Mouse (Mus musculus): ENCODE measurements around the gene 4921504E06Rik. TPM values are rescaled to one million over a fixed set of nuclear protein-coding genes. Genes with fewer than 3 reads are reported as not detected.

4921504E06Rik gene
- total and polyA plus RNA-seq, 3 experiments, result not detected

- Histone ChIP-seq H3K4me1 (ENCODE audit: insufficient read depth, low read depth, low read length) (no peaks in the 10 kb centered on the region; the same call in 1 of the 2 replicates), H3K4me3 (ENCODE audit: low read depth, low read length) (no peak overlapping the region), H3K27me3 (ENCODE audit: insufficient read depth, low read length) (no peaks in the 10 kb centered on the region), H3K36me3 (replicated peaks) (no peaks in the 10 kb centered on the region), H3K9me3 (replicated peaks) (no peaks in the 10 kb centered on the region)
- ATAC-seq (ENCODE audit: extremely low read depth, insufficient number of reproducible peaks, low FRiP score, poor library complexity, severe bottlenecking) (no peak), DNase-seq (ENCODE audit: low spot score) (no peak)
- TF ChIP-seq GATA1 (IDR thresholded peaks at IDR 0.05; ENCODE audit: borderline replicate concordance, low read length) (no peak), GATA2 (IDR thresholded peaks at IDR 0.05; ENCODE audit: borderline replicate concordance, low read depth, low read length) (no peak), POLR2AphosphoS5 (IDR thresholded peaks at IDR 0.05; ENCODE audit: insufficient replicate concordance, low read depth, low read length) (no peak), TAL1 (conservative IDR thresholded peaks at IDR 0.05; ENCODE audit: low read depth, low read length) (no peak), CTCF (IDR thresholded peaks at IDR 0.05; ENCODE audit: low read depth, low read length) (no peak)
Measured at GRCm38 (mm10) chr2:19551396-19551795, 2.3 kb downstream of the 4921504E06Rik start.

GRCm38 (mm10) chr2:19540906-19541305, 12.8 kb downstream of the 4921504E06Rik start:
- Histone ChIP-seq H3K36me3 (replicated peaks) (no peaks in the 10 kb centered on the region), H3K4me1 (ENCODE audit: insufficient read depth, low read depth, low read length) (no peaks in the 10 kb centered on the region), H3K4me3 (ENCODE audit: low read depth, low read length) (no peak overlapping the region), H3K9me3 (replicated peaks) (no peaks in the 10 kb centered on the region), H3K27me3 (ENCODE audit: insufficient read depth, low read length) (no peaks in the 10 kb centered on the region)
- no peak for TF ChIP-seq TAL1 (conservative IDR thresholded peaks at IDR 0.05; ENCODE audit: low read depth, low read length)
- no peak for TF ChIP-seq CTCF (IDR thresholded peaks at IDR 0.05; ENCODE audit: low read depth, low read length)
- TF ChIP-seq GATA1 (IDR thresholded peaks at IDR 0.05; ENCODE audit: borderline replicate concordance, low read length), result no peak
- TF ChIP-seq POLR2AphosphoS5 (IDR thresholded peaks at IDR 0.05; ENCODE audit: insufficient replicate concordance, low read depth, low read length), result no peak
- no peak for TF ChIP-seq GATA2 (IDR thresholded peaks at IDR 0.05; ENCODE audit: borderline replicate concordance, low read depth, low read length)
- DNase-seq (ENCODE audit: low spot score) (no peak), ATAC-seq (ENCODE audit: extremely low read depth, insufficient number of reproducible peaks, low FRiP score, poor library complexity, severe bottlenecking) (no peak)

- DNase-seq (ENCODE audit: low spot score) (no peak), ATAC-seq (ENCODE audit: extremely low read depth, insufficient number of reproducible peaks, low FRiP score, poor library complexity, severe bottlenecking) (no peak)
- Histone ChIP-seq H3K27me3 (ENCODE audit: insufficient read depth, low read length) (peaks cover 9% of the 10 kb centered on the region; the same call in 1 of the 2 replicates), H3K36me3 (replicated peaks) (no peaks in the 10 kb centered on the region), H3K4me3 (ENCODE audit: low read depth, low read length) (no peak overlapping the region), H3K4me1 (ENCODE audit: insufficient read depth, low read depth, low read length) (no peaks in the 10 kb centered on the region), H3K9me3 (replicated peaks) (no peaks in the 10 kb centered on the region)
- TF ChIP-seq CTCF (IDR thresholded peaks at IDR 0.05; ENCODE audit: low read depth, low read length) (no peak), POLR2AphosphoS5 (IDR thresholded peaks at IDR 0.05; ENCODE audit: insufficient replicate concordance, low read depth, low read length) (no peak), TAL1 (conservative IDR thresholded peaks at IDR 0.05; ENCODE audit: low read depth, low read length) (no peak), GATA1 (IDR thresholded peaks at IDR 0.05; ENCODE audit: borderline replicate concordance, low read length) (no peak), GATA2 (IDR thresholded peaks at IDR 0.05; ENCODE audit: borderline replicate concordance, low read depth, low read length) (no peak)
Measured at GRCm38 (mm10) chr2:19529428-19529827, 24.3 kb downstream of the 4921504E06Rik start.

- ATAC-seq (ENCODE audit: extremely low read depth, insufficient number of reproducible peaks, low FRiP score, poor library complexity, severe bottlenecking), result no peak
- TF ChIP-seq CTCF (IDR thresholded peaks at IDR 0.05; ENCODE audit: low read depth, low read length) (peak; percentile 37), GATA2 (IDR thresholded peaks at IDR 0.05; ENCODE audit: borderline replicate concordance, low read depth, low read length) (no peak)
Measured at GRCm38 (mm10) chr2:19528797-19529196, 24.9 kb downstream of the 4921504E06Rik start.

GRCm38 (mm10) chr2:19524071-19524470, 29.6 kb downstream of the 4921504E06Rik start:
- H3K4me1 ChIP-seq (ENCODE audit: insufficient read depth, low read depth, low read length), result no peaks in the 10 kb centered on the region
- no peak overlapping the region for H3K4me3 ChIP-seq (ENCODE audit: low read depth, low read length)
- ATAC-seq (ENCODE audit: extremely low read depth, insufficient number of reproducible peaks, low FRiP score, poor library complexity, severe bottlenecking) (no peak), DNase-seq (ENCODE audit: low spot score) (no peak)
- TF ChIP-seq POLR2AphosphoS5 (IDR thresholded peaks at IDR 0.05; ENCODE audit: insufficient replicate concordance, low read depth, low read length) (no peak), CTCF (IDR thresholded peaks at IDR 0.05; ENCODE audit: low read depth, low read length) (no peak), GATA1 (IDR thresholded peaks at IDR 0.05; ENCODE audit: borderline replicate concordance, low read length) (no peak), TAL1 (conservative IDR thresholded peaks at IDR 0.05; ENCODE audit: low read depth, low read length) (no peak), GATA2 (IDR thresholded peaks at IDR 0.05; ENCODE audit: borderline replicate concordance, low read depth, low read length) (no peak)
- H3K36me3 ChIP-seq (replicated peaks), result no peaks in the 10 kb centered on the region
- H3K27me3 ChIP-seq (ENCODE audit: insufficient read depth, low read length), result peaks cover 15% of the 10 kb centered on the region; the same call in 1 of the 2 replicates
- H3K9me3 ChIP-seq (replicated peaks), result no peaks in the 10 kb centered on the region

More at GRCm38 (mm10) chr2:19528797-19529196, 24.9 kb downstream of the 4921504E06Rik start:
- Histone ChIP-seq H3K4me3 (ENCODE audit: low read depth, low read length) (no peak overlapping the region), H3K36me3 (replicated peaks) (no peaks in the 10 kb centered on the region), H3K27me3 (ENCODE audit: insufficient read depth, low read length) (peaks cover 9% of the 10 kb centered on the region; the same call in 1 of the 2 replicates), H3K4me1 (ENCODE audit: insufficient read depth, low read depth, low read length) (no peaks in the 10 kb centered on the region), H3K9me3 (replicated peaks) (no peaks in the 10 kb centered on the region)
- DNase-seq (ENCODE audit: low spot score), result no peak

- Histone ChIP-seq H3K36me3 (replicated peaks) (no peaks in the 10 kb centered on the region), H3K4me3 (ENCODE audit: low read depth, low read length) (no peak overlapping the region), H3K9me3 (replicated peaks) (no peaks in the 10 kb centered on the region), H3K4me1 (ENCODE audit: insufficient read depth, low read depth, low read length) (no peaks in the 10 kb centered on the region), H3K27me3 (ENCODE audit: insufficient read depth, low read length) (peaks cover 10% of the 10 kb centered on the region; the same call in 1 of the 2 replicates)
- DNase-seq (ENCODE audit: low spot score) (no peak), ATAC-seq (ENCODE audit: extremely low read depth, insufficient number of reproducible peaks, low FRiP score, poor library complexity, severe bottlenecking) (no peak)
- no peak for TF ChIP-seq POLR2AphosphoS5 (IDR thresholded peaks at IDR 0.05; ENCODE audit: insufficient replicate concordance, low read depth, low read length)
- no peak for TF ChIP-seq GATA1 (IDR thresholded peaks at IDR 0.05; ENCODE audit: borderline replicate concordance, low read length)
- TF ChIP-seq GATA2 (IDR thresholded peaks at IDR 0.05; ENCODE audit: borderline replicate concordance, low read depth, low read length), result no peak
- TF ChIP-seq TAL1 (conservative IDR thresholded peaks at IDR 0.05; ENCODE audit: low read depth, low read length), result no peak
- TF ChIP-seq CTCF (IDR thresholded peaks at IDR 0.05; ENCODE audit: low read depth, low read length), result no peak
Measured at GRCm38 (mm10) chr2:19521662-19522061, 32.1 kb downstream of the 4921504E06Rik start.

Data from G1E (cell line).